Mouse (Mus musculus) liver, embryonic 13.5 days (tissue): Measurements from ENCODE around the gene Zfp536. TPM values are rescaled to one million over a fixed set of nuclear protein-coding genes. Genes with fewer than 3 reads are reported as not detected.

Source experiments
- ATAC-seq: fragments of 200-750 bp; cut with Nextera tagmentation; 2 replicates; pipeline ENCODE4 v1.8.0; 2017; ENCODE audit warnings: low read depth, mild to moderate bottlenecking, moderate number of reproducible peaks, moderate library complexity
- DNase-seq: peaks from one replicate; pipeline ENCODE4 v3.0.0; 2022
- H3K27ac ChIP-seq: fragments of 300-500 bp; sonication (generic); 2 replicates; pipeline ENCODE4 v1.5.1; 2015; ENCODE audit warnings: moderate library complexity, mild to moderate bottlenecking, inconsistent platforms
- H3K27me3 ChIP-seq: fragments of 300-500 bp; sonication (generic); 2 replicates; pipeline ENCODE4 v1.6.1; 2015; ENCODE audit warnings: mild to moderate bottlenecking, inconsistent platforms
- H3K36me3 ChIP-seq: fragments of 300-500 bp; sonication (generic); 2 replicates; pipeline ENCODE4 v1.6.1; 2015; ENCODE audit warnings: mild to moderate bottlenecking, inconsistent platforms
- H3K4me1 ChIP-seq: fragments of 300-500 bp; sonication (generic); replicated peaks from 2 replicates; pipeline ENCODE4 v1.6.1; 2015; ENCODE audit warnings: inconsistent platforms
- H3K4me2 ChIP-seq: fragments of 300-500 bp; sonication (generic); 2 replicates; pipeline ENCODE4 v1.6.1; 2015; ENCODE audit warnings: inconsistent platforms, mild to moderate bottlenecking, moderate library complexity
- H3K4me3 ChIP-seq: fragments of 300-500 bp; sonication (generic); replicated peaks from 2 replicates; pipeline ENCODE4 v1.5.1; 2015; ENCODE audit warnings: mild to moderate bottlenecking, inconsistent platforms
- H3K9ac ChIP-seq: fragments of 300-500 bp; sonication (generic); 2 replicates; pipeline ENCODE4 v1.6.1; 2015; ENCODE audit warnings: mild to moderate bottlenecking, inconsistent platforms
- H3K9me3 ChIP-seq: fragments of 300-500 bp; sonication (generic); replicated peaks from 2 replicates; pipeline ENCODE4 v1.6.1; 2016; ENCODE audit warnings: inconsistent platforms
- WGBS: fragments of 180-500 bp; shearing (Covaris S2); methylation state at CpG from one replicate; pipeline ENCODE4 v1.1.7; 2015; ENCODE audit not compliant: insufficient replicate concordance; 5-methylcytosine and 5-hydroxymethylcytosine counted together
- polyA plus RNA-seq: library from polyadenylated mRNA; unstranded; fragments of >200 nt; fragmentation: Nextera tagmentation; extraction: Ambion mirVana; gene quantifications from 2 replicates; pipeline ENCODE4 v1.2.1, GENCODE M21; 2015

Gene Zfp536
- polyA plus RNA-seq, 1 experiment from 2014 or later: 0.09 TPM

- H3K4me3 ChIP-seq: no peak overlapping the region
- no peak overlapping the region for H3K27ac ChIP-seq
- DNase-seq (no peak), ATAC-seq (no peak)
- no peaks in the 10 kb centered on the region for H3K4me1 ChIP-seq
- H3K27me3 ChIP-seq: no peaks in the 10 kb centered on the region
- no peak overlapping the region for H3K4me2 ChIP-seq
- no peaks in the 10 kb centered on the region for H3K36me3 ChIP-seq
- WGBS: 38% methylated on average over 12 of the region's 12 CpGs
- H3K9me3 ChIP-seq: no peaks in the 10 kb centered on the region
- no peak overlapping the region for H3K9ac ChIP-seq
These were observed 179.0 kb downstream of the Zfp536 start for GRCm38 (mm10) chr7:37594211-37595030.

DNA sequence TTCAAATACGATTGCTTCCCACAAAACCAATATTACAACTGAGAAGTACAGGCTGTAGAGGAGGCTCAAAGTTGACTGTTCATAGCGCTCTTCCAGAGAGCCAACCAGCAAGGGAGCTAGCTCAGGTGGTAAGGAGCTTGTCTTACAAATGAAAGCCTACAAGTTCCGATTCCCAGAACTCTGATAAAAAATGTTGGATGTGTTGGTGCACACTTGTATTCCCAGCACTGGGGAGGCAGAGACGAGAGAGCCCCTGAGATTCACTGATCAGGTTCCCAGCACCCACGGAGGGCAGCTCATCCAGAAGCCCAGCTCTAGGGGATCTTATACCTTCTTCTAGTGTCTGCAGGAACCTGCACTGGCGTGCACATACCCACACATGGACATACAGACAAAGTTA is 179.9 kb downstream of the Zfp536 start:
- H3K4me3 ChIP-seq: no peak overlapping the region
- no peaks in the 10 kb centered on the region for H3K4me1 ChIP-seq
- H3K9me3 ChIP-seq: no peaks in the 10 kb centered on the region
- H3K4me2 ChIP-seq: no peak overlapping the region
- 63% methylated on average over 6 of the region's 6 CpGs for WGBS
- ATAC-seq (no peak), DNase-seq (no peak)
- no peaks in the 10 kb centered on the region for H3K27me3 ChIP-seq
- no peaks in the 10 kb centered on the region for H3K36me3 ChIP-seq
- no peak overlapping the region for H3K27ac ChIP-seq
- no peak overlapping the region for H3K9ac ChIP-seq

DNA sequence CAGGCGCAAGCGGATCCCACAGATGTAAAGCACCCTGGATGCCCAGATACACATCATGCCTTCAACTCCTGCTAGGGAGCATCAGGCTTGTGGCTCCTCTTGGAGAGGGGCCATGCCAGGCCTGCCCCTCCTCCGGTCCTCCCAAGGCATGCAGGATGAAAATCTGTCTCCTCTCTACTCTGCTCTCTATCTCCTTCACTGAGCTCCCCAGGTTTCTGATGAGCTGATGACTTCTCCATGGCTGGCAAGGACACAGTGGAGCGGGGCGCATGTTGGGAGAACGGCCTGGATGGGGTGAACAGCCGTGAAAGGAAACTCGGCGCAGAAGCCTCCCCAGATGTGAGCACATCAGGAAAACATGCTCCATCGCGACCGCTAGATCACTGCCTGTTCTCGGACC is 186.7 kb downstream of the Zfp536 start:
- WGBS: 70% methylated on average over 13 of the region's 13 CpGs

DNA sequence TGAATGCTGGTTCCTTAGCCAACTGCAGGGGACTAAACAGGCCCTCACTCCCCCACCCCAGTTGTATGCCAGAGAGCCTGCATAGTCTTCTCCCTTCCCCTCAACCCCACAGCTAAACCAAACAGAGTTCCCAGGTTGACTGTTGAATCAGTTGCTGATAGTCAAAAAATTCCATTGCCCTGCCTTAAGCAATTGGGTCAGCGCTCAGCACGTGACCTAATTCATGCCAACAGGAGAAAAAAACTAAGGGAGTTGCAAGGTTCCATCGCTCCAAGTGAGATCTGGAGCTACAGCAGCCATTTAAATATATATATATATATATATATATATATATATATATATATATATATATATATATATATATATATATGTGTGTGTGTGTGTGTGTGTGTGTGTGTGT is 192.2 kb downstream of the Zfp536 start:
- Histone ChIP-seq H3K27ac (no peak overlapping the region), H3K36me3 (no peaks in the 10 kb centered on the region), H3K4me2 (no peak overlapping the region), H3K4me1 (no peaks in the 10 kb centered on the region), H3K9me3 (no peaks in the 10 kb centered on the region), H3K27me3 (no peaks in the 10 kb centered on the region), H3K4me3 (no peak overlapping the region), H3K9ac (no peak overlapping the region)
- DNase-seq (no peak), ATAC-seq (no peak)
- 58% methylated on average over 3 of the region's 3 CpGs for WGBS

More for the DNA sequence above, 186.7 kb downstream of the Zfp536 start:
- no peak overlapping the region for H3K4me2 ChIP-seq
- no peak for ATAC-seq
- no peak overlapping the region for H3K9ac ChIP-seq
- H3K36me3 ChIP-seq: no peaks in the 10 kb centered on the region
- H3K9me3 ChIP-seq: no peaks in the 10 kb centered on the region
- DNase-seq: no peak
- no peaks in the 10 kb centered on the region for H3K4me1 ChIP-seq
- no peak overlapping the region for H3K27ac ChIP-seq
- H3K4me3 ChIP-seq: no peak overlapping the region
- no peaks in the 10 kb centered on the region for H3K27me3 ChIP-seq

DNA sequence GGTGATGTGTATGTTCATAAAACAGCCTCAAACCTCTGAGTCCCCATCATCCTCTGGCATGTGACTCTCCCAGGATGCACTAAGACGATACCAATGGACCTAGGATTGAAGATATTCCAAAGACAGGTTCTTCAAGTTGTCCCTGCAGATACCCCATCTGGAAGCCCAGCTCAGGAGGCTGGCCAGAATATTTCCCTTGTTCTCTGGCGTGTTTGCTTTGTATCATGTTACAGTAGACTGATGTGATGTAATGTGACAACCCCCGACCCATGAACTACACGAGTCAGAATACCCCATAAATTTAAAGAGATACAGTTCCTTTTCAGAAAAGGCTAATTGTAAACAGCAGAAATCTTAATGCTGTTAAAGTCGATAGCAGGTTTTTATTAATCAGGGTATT is 192.9 kb downstream of the Zfp536 start:
- no peak overlapping the region for H3K4me3 ChIP-seq
- H3K4me1 ChIP-seq: no peaks in the 10 kb centered on the region
- H3K36me3 ChIP-seq: no peaks in the 10 kb centered on the region
- DNase-seq (no peak), ATAC-seq (no peak)
- H3K9ac ChIP-seq: no peak overlapping the region
- no peaks in the 10 kb centered on the region for H3K27me3 ChIP-seq
- H3K27ac ChIP-seq: no peak overlapping the region
- H3K9me3 ChIP-seq: no peaks in the 10 kb centered on the region
- WGBS: 38% methylated on average over 5 of the region's 5 CpGs
- no peak overlapping the region for H3K4me2 ChIP-seq

- H3K27me3 ChIP-seq: no peaks in the 10 kb centered on the region
- no peak for ATAC-seq
- no peaks in the 10 kb centered on the region for H3K4me1 ChIP-seq
- no peak overlapping the region for H3K4me3 ChIP-seq
- no peak overlapping the region for H3K27ac ChIP-seq
- no peak overlapping the region for H3K9ac ChIP-seq
- H3K4me2 ChIP-seq: no peak overlapping the region
- H3K9me3 ChIP-seq: no peaks in the 10 kb centered on the region
- no peak for DNase-seq
- WGBS: 74% methylated on average over 7 of the region's 7 CpGs
- no peaks in the 10 kb centered on the region for H3K36me3 ChIP-seq
These were observed 201.4 kb downstream of the Zfp536 start for GRCm38 (mm10) chr7:37572021-37572420.

DNA sequence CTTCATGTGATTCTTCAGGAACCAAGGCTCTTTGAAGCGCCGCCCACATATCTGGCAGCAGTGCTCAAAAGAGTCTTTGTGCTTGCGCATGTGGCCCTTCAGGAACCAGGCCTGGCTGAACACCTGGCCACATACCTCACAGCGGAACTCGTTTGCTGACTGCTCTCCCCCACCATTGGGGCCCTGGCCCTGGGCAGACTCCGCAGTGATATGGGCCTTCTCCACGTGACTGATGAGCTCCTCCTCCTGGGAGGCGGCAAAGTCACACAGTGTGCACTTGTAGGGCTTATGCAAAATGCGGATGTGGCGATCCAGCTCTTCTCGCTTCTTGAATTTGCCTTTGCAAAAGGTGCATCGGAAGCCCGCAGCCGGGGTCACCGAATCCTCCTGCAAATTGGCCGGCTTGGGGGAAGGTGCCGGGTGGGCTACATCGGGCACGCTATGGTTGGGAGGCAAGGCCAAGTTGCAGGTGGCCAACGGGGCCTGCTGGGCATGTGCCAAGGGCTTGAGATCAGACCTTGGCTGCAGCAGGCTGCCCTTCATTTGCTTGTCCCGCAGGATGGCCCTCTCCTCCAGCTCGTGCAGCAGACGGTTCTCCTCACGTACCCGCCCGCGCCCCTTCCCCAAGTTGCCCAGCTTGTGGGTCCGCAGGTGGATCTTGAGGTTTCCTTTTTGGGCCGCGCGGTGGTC is 204.5 kb downstream of the Zfp536 start:
- 53% methylated on average over 31 of the region's 31 CpGs for WGBS
- H3K9me3 ChIP-seq: no peaks in the 10 kb centered on the region
- H3K9ac ChIP-seq: no peak overlapping the region
- no peak overlapping the region for H3K4me2 ChIP-seq
- no peak overlapping the region for H3K27ac ChIP-seq
- no peaks in the 10 kb centered on the region for H3K4me1 ChIP-seq
- no peaks in the 10 kb centered on the region for H3K27me3 ChIP-seq
- H3K4me3 ChIP-seq: no peak overlapping the region
- DNase-seq (no peak), ATAC-seq (no peak)
- H3K36me3 ChIP-seq: no peaks in the 10 kb centered on the region

DNA sequence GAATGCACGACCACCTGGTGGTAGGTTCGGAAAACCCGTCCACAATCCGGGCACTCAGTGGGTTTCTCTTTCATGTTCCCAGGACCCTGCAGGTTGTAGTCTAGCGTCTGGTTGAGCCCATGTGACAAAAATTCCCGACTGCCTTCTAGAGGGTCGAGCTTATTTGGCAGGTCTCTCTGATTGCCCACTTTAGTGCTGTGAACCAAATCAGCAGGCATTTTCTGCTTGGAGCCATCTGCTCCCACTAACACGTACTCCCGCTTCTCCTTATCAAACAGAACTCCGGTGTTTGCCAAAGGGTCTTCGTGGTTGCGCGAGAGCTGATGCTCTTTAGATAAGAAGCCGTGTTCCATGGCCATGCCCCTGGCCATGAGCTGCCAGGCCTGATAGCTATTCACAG is 205.4 kb downstream of the Zfp536 start:
- H3K9ac ChIP-seq: no peak overlapping the region
- WGBS: 66% methylated on average over 14 of the region's 14 CpGs
- no peak overlapping the region for H3K27ac ChIP-seq
- H3K4me3 ChIP-seq: no peak overlapping the region
- H3K9me3 ChIP-seq: no peaks in the 10 kb centered on the region
- no peak for ATAC-seq
- no peaks in the 10 kb centered on the region for H3K36me3 ChIP-seq
- no peaks in the 10 kb centered on the region for H3K27me3 ChIP-seq
- no peak overlapping the region for H3K4me2 ChIP-seq
- DNase-seq: no peak
- H3K4me1 ChIP-seq: no peaks in the 10 kb centered on the region

- ATAC-seq (no peak), DNase-seq (no peak)
- Histone ChIP-seq H3K9ac (no peak overlapping the region), H3K9me3 (no peaks in the 10 kb centered on the region), H3K36me3 (no peaks in the 10 kb centered on the region), H3K27ac (no peak overlapping the region), H3K4me2 (no peak overlapping the region), H3K4me3 (no peak overlapping the region), H3K27me3 (no peaks in the 10 kb centered on the region), H3K4me1 (no peaks in the 10 kb centered on the region)
- 35% methylated on average over 9 of the region's 9 CpGs for WGBS
These were observed 207.4 kb downstream of the Zfp536 start for GRCm38 (mm10) chr7:37566019-37566418.

GRCm38 (mm10) chr7:37565371-37565770 is 208.1 kb downstream of the Zfp536 start:
- WGBS: 58% methylated on average over 8 of the region's 8 CpGs
- Histone ChIP-seq H3K4me1 (no peaks in the 10 kb centered on the region), H3K4me2 (no peak overlapping the region), H3K9me3 (no peaks in the 10 kb centered on the region), H3K9ac (no peak overlapping the region), H3K27me3 (no peaks in the 10 kb centered on the region), H3K36me3 (no peaks in the 10 kb centered on the region), H3K4me3 (no peak overlapping the region), H3K27ac (no peak overlapping the region)
- DNase-seq (no peak), ATAC-seq (no peak)

DNA sequence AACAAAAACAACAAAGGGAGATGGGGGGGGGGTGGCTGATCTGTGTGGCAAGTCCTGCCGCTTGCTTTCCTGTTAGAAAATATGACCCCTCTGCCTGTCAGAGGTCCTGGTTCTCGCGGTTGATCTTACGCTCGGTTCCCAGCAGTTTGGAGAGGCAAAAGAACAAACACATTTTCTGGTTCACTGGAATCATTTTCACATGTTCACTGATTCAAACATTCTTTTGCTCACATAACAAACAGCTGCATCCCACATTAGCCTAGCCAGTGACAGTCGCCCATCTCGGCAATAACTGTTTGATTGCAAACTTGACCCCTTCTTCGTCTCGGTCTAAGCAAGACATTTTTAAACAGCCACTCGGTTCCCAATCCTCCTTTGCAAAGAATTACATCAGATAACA is 208.8 kb downstream of the Zfp536 start:
- Histone ChIP-seq H3K4me3 (no peak overlapping the region), H3K4me1 (no peaks in the 10 kb centered on the region), H3K27ac (no peak overlapping the region), H3K9ac (no peak overlapping the region), H3K4me2 (no peak overlapping the region), H3K27me3 (no peaks in the 10 kb centered on the region), H3K36me3 (no peaks in the 10 kb centered on the region), H3K9me3 (no peaks in the 10 kb centered on the region)
- 52% methylated on average over 10 of the region's 10 CpGs for WGBS
- no peak for ATAC-seq
- no peak for DNase-seq
